Mouse (Mus musculus): ENCODE measurements at regions not wholly inside any gene's neighbourhood (a gene's known extent, or its start where the extent isn't known, plus 50 kb on each side); places are given as distances from the start of the nearest gene placed in this dataset.
A peak's percentile ranks its signal among the peaks of the same experiment; 100 is the strongest.

DNA sequence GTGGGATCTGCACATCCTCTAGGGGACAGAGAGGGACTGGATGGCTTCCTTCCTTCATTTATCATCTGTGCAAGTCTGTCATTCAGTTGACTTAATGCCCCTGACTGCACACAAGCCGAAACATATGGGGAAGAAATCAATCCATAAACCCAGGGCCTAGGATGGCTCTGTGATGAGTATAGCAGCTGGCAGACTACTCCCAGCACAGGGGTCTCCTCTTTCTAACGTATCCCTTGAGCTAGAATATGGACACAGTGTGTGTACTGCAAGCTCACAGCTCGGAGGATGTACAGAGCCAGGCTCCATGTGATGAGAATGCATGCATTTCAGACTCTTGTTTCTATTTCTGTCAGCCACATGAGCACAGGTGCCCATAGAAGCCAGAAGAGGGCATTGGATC is 180.3 kb downstream of the Parn start:
- no peak for DNase-seq

DNA sequence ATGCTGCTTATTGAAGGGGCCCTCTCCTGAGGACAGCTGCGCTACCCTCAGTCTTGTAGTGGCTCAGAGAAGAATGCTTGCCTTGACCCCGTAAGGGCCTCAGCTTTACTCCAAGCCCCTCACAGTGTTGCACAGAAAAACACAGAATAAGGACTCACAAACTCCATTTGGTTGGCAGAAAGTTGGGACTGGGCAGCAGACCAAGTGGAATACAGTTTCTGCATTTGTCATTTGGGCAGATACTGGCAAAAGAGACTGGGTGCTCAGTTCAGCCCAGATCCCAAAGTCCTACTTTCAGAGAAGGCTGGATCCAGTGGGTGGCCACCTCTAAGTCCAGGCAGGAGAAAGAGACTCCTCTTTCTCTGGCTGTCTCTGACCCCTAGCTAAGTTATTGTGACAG is 181.4 kb downstream of the Parn start:
- DNase-seq: peak; percentile 30

DNA sequence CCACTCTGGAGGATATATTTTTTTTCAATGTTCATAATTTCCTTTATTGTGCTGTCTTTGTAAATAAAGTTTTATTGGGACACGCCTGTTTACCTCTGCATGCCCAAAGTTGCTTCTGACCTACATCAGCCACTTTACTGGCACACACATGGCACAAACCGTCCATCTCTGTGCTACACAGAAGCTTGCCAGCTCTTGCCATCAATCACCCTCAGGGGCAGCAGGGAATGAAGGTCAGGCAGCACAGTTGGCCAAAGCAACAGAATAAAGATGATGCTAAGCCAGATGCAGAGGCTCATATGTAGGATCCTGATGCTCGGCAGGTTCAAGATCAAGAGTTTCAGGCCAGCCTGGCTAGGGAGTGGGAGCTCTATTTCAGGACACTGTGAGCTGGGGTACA is 187.7 kb downstream of the Parn start:
- DNase-seq: no peak

DNA sequence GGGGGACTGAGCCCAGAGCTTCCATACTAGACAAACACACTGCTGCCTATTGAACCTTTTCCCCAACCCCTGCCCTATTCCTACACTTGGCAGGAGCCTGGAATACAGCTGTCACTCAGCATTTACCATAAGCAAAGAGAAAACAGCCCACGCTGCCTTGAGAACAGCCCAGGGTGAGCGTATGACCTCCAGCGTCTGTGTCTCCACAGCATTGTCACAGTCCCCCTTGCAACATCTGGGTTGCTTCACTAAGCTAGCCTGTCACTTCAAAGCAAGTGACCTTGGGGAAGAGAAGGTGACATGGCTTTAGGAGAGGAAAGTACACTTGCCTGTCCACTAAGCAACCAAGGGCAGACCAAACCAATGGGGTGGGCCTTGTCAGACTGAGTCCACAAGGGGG is 191.3 kb downstream of the Parn start:
- DNase-seq: no peak

DNA sequence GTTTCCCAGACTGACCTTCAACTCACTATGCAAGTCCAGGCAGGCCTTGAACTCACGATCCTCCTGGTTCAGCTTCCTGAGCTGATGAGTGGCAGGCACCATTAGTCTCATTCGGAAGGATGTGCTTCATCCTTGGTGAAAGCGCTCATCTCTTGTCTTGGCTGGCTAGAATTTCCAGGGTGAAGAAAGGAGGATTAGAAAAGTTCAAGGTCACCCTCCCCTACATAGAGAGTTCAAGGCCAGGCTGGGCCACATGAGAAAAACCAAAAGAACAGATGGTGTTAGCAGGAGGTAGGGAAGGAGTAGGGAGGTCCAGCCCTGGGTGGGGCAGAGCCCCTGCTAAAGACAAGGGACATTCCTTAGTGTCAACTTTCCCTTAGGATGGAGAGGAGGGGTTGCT is 193.0 kb downstream of the Parn start:
- no peak for DNase-seq

GRCm38 (mm10) chr16:13474274-13474673 is 193.7 kb downstream of the Parn start:
- no peak for DNase-seq

DNA sequence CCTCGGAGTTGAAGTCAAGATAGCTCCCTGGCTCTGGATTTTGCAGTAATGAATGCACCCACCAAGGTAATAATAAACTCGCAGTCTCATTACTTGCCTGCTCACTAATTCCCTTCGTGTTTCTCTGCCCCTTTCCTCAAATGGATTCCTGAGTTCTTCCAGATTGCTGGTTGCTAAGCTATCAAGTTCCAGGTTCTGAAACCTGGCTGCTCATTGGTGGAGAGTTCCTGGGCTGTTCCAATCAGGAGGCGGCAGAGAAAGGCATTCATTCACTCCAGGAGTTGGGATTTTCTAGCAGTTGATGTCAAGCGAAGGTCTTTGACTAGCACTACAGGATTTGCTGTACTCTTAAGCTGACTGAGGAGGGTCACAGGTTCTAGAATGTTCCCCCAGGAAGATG is 200.8 kb downstream of the Parn start:
- DNase-seq: no peak
